Mouse (Mus musculus) kidney, adult 2 months (tissue): ENCODE results near the gene Phpt1.

Experiments
- CTCF ChIP-seq: fragments of 200-500 bp; conservative IDR thresholded peaks from 2 replicates; pipeline ENCODE4 v1.5.1; 2011; ENCODE audit warnings: low read depth, mild to moderate bottlenecking, control low read depth, low read length, moderate library complexity, mixed read lengths; ENCODE audit not compliant: insufficient read depth, insufficient read length
- POLR2A ChIP-seq: fragments of 200-500 bp; IDR thresholded peaks from one replicate; pipeline ENCODE4 v1.6.1; 2011; ENCODE audit warnings: low read depth, low read length, control low read depth

DNA sequence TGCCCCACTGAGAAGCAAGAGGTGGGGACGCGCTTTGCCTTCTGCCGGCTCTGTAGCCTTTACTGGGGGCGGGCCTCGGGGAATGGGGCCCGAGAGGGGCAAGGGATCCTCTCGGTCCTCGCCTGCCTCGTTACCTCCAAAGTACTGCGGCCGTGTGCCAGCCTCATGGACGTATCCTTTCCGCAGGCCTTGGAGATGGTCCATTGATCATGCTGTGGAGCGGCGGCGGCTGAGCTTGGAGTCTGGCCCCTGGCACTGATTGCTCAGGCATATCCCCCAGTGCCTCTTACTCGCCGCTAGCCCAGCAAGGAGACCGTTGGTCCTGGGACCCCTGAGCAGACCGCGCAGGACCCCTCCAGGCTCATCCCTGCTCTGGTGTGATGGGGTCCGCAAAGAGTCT lies 41.4 kb upstream of the Phpt1 start:
- TF ChIP-seq CTCF = no peak
- no peak for TF ChIP-seq POLR2A
